Mouse (Mus musculus): ENCODE measurements at regions not wholly inside any gene's neighbourhood (a gene's known extent, or its start where the extent isn't known, plus 50 kb on each side); places are given as distances from the start of the nearest gene placed in this dataset.

DNA sequence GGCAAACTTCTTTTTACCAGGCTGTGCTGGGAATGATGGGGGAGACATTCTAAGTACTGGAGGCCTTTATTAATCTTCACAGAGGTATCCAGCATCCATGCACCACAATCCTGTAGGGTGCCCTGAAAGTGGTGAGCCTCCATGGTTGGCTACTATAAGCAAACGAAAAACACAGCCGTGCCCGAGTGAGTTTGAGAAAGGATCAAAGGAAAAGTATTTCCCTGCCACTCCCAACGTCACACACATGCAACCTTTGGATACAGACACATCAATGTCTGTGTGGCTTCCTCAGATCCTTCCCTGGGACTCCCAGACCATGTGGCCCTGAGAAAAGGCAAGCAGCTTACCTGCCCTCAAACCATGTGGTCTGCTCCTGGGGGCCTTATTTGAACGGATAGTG, 147.4 kb upstream of the Ankrd55 start:
- no peak for TF ChIP-seq CTCF (IDR thresholded peaks at IDR 0.05; ENCODE audit: control insufficient read depth, insufficient read depth, insufficient replicate concordance, low read depth, low read length)
- no peak for TF ChIP-seq POLR2A (IDR thresholded peaks at IDR 0.05; ENCODE audit: control insufficient read depth, low read depth, low read length)
